Mouse (Mus musculus): ENCODE results near the gene P2rx7. TPM values are rescaled to one million over a fixed set of nuclear protein-coding genes. Genes with fewer than 3 reads are reported as not detected.
A peak's percentile ranks its signal among the peaks of the same experiment; 100 is the strongest.

P2rx7 gene
- total RNA-seq (2021): 1 to 10 TPM; 2.4 to 2.7 TPM
- long read RNA-seq, experiment 1, partial matches to known transcripts: 0 of 1 reads
- long read RNA-seq, experiment 1, other reads (novel, unspliced or antisense): 0 of 1 reads
- long read RNA-seq, experiment 2: 0 reads

DNA sequence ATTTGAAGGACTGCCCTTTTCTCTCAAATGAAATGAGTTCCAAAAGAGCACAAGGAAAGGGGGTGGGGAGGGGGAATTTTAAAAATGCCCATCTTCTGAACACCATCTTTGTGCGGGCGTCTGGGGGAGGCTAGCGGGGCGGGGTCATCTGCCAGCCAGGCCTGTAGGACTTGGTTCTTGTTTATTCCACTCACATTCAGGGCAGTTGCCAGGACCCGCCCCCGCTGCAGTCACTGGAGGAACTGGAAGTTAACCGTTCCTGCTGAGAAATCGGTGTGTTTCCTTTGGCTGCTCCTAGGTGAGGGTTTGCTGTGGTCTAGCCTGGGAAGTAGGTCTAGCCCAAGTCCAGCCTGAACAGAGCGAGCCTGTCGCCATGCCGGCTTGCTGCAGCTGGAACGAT lies at the start of gene P2rx7:
Gene P2rx7, plus strand, starts transcription at position 211 of the 400 bp plus-strand sequence.
- peak; percentile 65 for DNase-seq

DNA sequence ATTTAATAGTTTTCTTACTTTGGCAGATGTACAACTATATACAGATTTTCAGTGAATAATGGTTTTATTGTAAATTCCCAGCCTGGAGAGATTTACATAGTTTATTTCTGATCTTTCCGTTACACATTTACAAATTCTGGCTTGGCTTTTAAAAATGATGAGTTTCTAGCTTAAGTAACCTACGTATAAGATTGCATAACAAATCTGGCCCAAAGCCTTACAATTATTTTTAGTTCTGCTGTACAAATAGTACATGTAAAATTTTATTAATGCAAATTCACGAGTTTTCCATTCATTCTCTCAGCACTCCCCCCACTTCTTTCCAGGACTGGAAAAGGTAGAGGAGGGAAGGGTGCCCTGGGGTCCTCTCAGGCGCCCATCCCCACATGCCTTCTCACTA lies 48.2 kb upstream of the P2rx7 start:
- intact Hi-C loops (cut with DNase I; ENCODE audit: low total_unique reads): no loop called here

More for the DNA sequence above, at the start of gene P2rx7:
- intact Hi-C loops (cut with DNase I; ENCODE audit: low total_unique reads): no loop called here

DNA sequence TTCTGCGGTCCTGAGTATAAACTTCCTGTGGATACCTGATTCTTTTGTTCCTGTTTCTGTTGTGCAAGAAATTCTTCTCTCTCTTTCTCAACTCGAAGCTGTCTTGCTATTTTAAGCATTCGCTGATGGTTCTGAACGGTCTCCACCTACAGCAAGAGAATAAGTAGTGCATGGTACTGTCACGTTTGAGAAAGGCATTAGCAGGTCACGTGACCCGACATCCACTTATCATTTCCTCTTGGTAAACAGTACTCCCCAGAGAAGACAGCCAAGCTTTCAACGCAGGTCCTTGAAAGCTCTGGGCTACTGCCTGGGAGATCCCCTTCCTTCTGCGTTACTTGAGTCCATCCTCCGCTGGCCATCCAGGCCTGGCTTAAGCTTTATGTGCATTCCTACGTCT lies 41.5 kb upstream of the P2rx7 start:
- intact Hi-C loops (cut with DNase I; ENCODE audit: low total_unique reads): no loop called here
- DNase-seq: peak; percentile 20

More for the DNA sequence above, 48.2 kb upstream of the P2rx7 start:
- no peak for DNase-seq

DNA sequence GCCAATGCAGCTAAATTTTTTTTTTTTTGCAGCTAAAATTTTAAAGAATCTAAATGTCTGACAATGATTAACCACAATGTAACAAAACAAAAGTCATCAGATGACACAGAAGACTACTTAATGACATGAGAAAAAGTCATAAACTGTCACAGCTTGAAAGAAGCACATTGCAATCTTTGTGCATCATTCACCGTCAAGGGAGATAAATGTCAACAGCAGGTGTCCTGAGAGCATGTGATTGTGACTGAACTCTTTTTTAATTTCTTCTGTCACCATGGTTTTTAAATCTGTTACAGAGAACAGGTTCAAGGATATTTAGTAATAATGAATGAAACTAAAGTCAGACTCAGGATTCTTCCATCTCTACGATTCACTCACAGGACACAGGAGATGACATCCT lies 38.8 kb upstream of the P2rx7 start:
- no peak for DNase-seq
- intact Hi-C loops (cut with DNase I; ENCODE audit: low total_unique reads): no loop called here

GRCm38 (mm10) chr5:122611651-122612050 lies 32.1 kb upstream of the P2rx7 start:
- DNase-seq: no peak
- intact Hi-C loops (cut with DNase I; ENCODE audit: low total_unique reads): no loop called here

GRCm38 (mm10) chr5:122613908-122614732 lies 29.6 kb upstream of the P2rx7 start, which contains the start of gene Ift81:
Gene Ift81, minus strand, starts transcription at chr5:122614518.
- DNase-seq: peak; percentile 94
- intact Hi-C loops (cut with DNase I; ENCODE audit: low total_unique reads): no loop called here

DNA sequence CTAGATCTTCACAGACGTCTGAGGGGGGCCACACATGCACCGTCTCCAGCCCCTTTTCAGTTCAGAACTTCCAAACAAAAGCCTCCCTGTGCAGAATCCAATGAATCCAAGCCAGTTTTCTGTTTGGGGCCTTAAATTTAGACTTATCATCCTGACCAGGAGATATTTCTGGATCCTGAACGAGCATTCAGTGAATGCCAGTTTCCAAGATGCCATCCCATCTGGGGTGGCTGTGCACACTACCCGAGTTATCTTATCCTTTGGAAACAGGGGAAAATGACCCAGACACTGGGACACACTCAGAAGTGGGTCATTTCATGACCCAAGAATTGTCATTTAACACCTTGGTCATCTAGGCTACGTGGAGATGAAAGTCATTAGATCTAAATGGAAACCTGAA lies 26.0 kb upstream of the P2rx7 start:
- DNase-seq: no peak
- intact Hi-C loops (cut with DNase I; ENCODE audit: low total_unique reads): no loop called here

DNA sequence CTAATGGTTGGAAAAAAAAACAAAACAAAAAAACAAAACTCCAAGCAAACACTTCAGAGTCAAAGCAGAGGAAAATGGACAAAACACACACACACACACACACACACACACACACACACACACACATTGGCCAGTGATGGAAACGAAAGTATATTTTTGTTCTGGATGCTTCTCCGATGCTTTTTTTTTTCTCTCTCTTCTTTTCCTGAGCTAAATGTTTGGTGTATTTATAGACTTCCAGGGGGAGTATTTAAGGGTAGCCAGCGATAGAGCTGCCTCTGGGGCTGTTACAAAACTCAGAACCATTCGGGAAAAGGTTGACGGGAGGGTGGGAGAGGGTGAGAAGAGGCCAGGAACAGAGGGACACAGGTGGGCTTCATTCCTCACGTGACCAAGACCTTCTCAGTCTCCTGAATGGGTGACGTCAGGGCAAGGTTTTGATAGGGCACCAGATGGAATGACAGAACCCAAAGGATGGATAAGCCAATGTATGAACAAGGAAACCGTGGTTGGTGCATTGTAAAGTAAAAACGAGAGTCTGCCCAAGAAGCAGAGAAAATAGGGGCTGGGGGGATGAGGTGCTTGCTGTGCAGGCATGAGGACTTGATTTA lies 23.9 kb upstream of the P2rx7 start:
- DNase-seq: no peak
- intact Hi-C loops (cut with DNase I; ENCODE audit: low total_unique reads): loop anchor here (10.0 kb wide), 1 partner anchor 75 kb away; no protein-coding TSS in a partner anchor

DNA sequence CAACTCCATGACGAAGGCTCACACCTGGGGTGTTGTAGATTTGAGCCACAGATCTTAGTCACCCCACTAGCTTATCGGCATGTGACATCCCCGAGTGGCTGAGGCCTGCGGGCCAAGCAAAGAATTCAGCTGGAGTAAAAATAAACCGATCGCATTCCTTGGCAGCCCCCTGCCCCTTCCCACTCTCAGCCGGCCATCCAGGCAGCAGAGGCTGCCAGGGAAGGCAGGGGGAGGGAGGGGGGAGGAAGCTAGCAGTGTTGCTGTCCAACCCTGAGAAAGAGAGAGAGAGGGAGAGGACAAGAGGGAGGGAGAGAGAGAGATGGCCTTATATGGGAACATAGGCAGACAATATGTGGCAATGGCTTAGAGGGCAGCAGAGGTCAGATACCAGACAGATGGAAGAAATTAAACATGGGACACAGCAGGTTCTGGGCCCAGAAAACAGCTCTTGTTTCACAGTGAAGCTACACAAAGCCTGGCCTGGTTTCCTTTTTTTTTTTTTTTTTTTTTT lies 22.3 kb upstream of the P2rx7 start:
- peak; percentile 76 for DNase-seq
- intact Hi-C loops (cut with DNase I; ENCODE audit: low total_unique reads): loop anchor here (10.0 kb wide), 1 partner anchor 77 kb away; no protein-coding TSS in a partner anchor

DNA sequence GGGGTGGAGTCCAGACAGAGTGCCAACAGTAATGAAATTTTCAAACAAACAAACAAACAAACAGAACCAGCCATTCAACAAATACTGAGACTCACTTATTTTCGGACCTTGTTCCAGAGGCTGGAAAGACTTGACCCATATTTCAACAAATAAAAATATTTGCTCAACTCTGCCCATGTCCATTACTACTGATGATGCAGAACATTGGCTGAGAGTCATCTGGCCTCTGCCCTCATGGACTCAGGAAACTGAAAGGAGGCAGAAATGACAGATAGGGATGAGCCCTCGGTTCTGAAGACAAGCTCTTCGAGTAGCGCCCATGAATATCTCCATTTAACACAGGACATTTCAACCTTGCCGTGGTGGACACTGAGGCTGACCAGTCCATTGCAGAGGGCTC lies 21.2 kb upstream of the P2rx7 start:
- DNase-seq: no peak
- intact Hi-C loops (cut with DNase I; ENCODE audit: low total_unique reads): loop anchor here (10.0 kb wide), 1 partner anchor 78 kb away; no protein-coding TSS in a partner anchor

GRCm38 (mm10) chr5:122623861-122624260 lies 19.9 kb upstream of the P2rx7 start:
- DNase-seq: no peak
- intact Hi-C loops (cut with DNase I; ENCODE audit: low total_unique reads): loop anchor here (2.0 to 10.0 kb wide), 2 partner anchors 79 to 223 kb away; no protein-coding TSS in a partner anchor

DNA sequence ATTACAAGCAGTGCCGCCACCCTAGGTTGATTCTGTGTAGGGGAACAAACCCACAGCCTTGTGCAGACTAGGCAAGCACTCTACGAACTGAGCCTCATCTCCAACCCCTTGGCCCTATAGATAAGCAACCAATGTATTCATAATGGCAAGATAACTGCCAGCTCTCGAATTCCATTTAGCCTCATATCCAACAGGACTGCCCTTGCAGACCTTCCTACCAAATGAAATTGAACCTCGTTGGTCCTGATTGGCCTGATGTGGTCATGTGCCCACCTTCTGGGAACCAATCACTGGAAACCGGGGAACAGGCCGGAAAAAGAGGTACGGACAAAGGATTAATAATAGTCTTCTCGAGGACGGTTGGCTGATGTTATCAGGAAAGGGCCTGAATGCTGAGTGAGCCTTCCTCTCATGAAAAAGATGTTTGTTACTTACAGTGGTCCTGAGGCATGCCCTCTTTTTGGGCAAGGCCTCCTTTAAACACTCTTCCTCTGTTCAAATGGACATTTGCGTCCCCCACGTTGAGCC lies 18.7 kb upstream of the P2rx7 start:
- intact Hi-C loops (cut with DNase I; ENCODE audit: low total_unique reads): loop anchor here (2.0 to 10.0 kb wide), 2 partner anchors 80 to 224 kb away; no protein-coding TSS in a partner anchor
- no peak for DNase-seq

DNA sequence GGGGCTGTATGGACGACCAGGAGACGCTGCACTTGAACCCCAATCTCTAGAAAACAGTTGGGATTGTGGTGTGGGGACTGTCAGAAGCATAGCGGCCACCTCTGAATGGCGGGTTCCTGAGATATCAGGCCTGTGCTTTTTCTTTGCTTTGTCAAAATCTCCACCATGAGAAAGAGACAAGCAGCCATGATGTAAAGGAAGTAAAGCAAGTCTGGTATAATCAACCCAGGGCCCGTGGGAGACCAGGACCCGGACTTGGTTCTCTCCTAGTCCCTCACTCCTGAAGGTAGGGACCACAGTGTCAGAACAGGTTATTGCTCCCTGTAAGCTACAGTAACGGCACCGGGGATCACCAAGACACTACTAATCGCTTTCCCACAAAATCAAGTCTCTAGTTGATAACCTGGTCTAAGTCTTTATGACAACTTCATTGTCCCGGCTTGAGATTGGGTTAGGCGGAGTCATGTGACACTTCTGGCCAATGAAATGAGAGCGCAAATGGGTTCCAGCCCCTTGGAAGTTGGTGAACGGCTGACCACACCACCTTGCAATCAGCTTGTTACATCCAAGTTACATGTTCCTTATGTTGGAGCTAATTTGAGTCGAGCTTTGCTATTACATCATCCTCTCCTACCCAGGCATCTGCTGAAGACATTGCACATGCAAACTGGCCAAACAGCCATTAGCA lies 18.0 kb upstream of the P2rx7 start:
- intact Hi-C loops (cut with DNase I; ENCODE audit: low total_unique reads): loop anchor here (2.0 to 10.0 kb wide), 2 partner anchors 81 to 225 kb away; no protein-coding TSS in a partner anchor
- no peak for DNase-seq

- intact Hi-C loops (cut with DNase I; ENCODE audit: low total_unique reads): loop anchor here (10.0 kb wide), 1 partner anchor 82 kb away; no protein-coding TSS in a partner anchor
- peak; percentile 85 for DNase-seq
Measured at GRCm38 (mm10) chr5:122627243-122627642, 16.5 kb upstream of the P2rx7 start.

DNA sequence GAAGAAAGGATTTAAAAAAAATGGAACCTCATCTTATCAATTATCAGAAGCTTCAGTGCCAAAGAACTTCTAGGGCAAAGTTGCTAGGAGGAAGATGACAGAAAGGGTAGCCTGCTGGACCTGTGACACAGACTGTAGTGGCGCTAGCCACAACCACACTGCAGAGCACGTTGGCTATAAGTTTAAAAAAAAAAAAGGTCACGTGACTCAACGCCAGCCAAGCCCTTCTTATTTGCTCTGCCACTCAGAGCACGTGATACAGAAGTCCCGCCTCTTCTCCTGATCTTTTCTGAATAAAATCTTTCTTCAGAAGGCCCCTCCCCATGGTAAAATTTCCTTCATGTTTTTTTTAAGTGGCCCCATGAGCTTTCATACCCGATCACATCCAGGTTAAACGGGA lies 8.5 kb upstream of the P2rx7 start:
- no peak for DNase-seq
- intact Hi-C loops (cut with DNase I; ENCODE audit: low total_unique reads): no loop called here

- intact Hi-C loops (cut with DNase I; ENCODE audit: low total_unique reads): no loop called here
- no peak for DNase-seq
Measured at GRCm38 (mm10) chr5:122636308-122636707, 7.4 kb upstream of the P2rx7 start.

DNA sequence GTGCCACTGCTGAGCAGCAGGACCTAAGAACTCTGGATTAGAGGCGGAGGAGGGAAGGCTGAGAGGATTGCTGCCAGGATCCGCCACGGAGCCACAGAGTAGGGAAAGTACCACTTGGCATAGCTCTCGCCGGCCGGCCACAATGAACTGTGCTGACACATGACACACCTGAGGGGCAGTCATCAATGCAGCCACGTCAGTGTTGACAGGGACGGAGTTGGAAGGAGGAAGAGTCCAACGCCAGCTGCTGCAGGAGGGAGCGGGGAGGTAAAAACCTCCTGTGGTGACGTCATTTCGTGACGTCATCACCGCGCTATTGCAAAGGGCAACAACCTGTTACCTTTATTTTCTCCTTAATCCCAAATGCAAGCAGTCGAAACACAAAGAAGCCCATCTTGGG lies 6.8 kb upstream of the P2rx7 start:
- intact Hi-C loops (cut with DNase I; ENCODE audit: low total_unique reads): no loop called here
- DNase-seq: no peak

DNA sequence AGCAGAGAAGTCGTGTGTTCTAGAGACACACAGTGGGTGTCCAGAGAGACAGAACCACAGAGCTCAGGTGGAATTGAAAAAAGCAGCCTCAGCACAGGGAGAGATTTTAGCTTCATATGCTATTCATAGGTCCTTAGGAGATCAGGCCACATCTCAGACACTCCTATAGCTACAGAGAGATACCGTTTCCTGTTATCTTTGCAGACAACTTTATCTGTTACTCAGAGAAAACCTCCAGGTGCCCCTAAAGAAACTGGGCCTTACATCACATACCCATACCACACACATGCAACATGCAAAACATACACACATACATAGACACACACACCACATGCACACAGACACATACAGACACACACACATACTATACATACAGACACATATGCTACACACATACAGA lies 5.4 kb upstream of the P2rx7 start:
- intact Hi-C loops (cut with DNase I; ENCODE audit: low total_unique reads): no loop called here
- DNase-seq: no peak

GRCm38 (mm10) chr5:122639517-122639916 lies 4.2 kb upstream of the P2rx7 start:
- intact Hi-C loops (cut with DNase I; ENCODE audit: low total_unique reads): no loop called here
- no peak for DNase-seq

All from gastrocnemius, postnatal 14 days (tissue).